Mouse (Mus musculus) CH12.LX (cell line): Measurements from ENCODE around the gene Snx14.

Experiments
- CHD2 ChIP-seq: IDR thresholded peaks from 2 replicates; pipeline ENCODE4 v1.6.1; 2011; ENCODE audit warnings: low read length, improper control_type of control experiment
- CTCF ChIP-seq, 2 experiments: IDR thresholded peaks in 1 of 2; conservative IDR thresholded peaks in 1 of 2; 2 replicates each; pipeline ENCODE4 v1.5.1; 2011 to 2012; ENCODE audit warnings: low read depth in 2 of 2, low read length in 2 of 2, improper control_type of control experiment in 1 of 2, inconsistent platforms in 1 of 2, mild to moderate bottlenecking in 1 of 2, moderate library complexity in 1 of 2
- EP300 ChIP-seq: IDR thresholded peaks from 2 replicates; pipeline ENCODE4 v1.6.1; 2011; ENCODE audit warnings: low read length, improper control_type of control experiment
- NRF1 ChIP-seq: IDR thresholded peaks from 2 replicates; pipeline ENCODE4 v1.6.1; 2014; ENCODE audit warnings: low read depth, mild to moderate bottlenecking, inconsistent platforms, low read length, improper control_type of control experiment, moderate library complexity
- SIN3A ChIP-seq: IDR thresholded peaks from 2 replicates; pipeline ENCODE4 v1.6.1; 2012; ENCODE audit warnings: low read length, improper control_type of control experiment, inconsistent platforms
- TCF12 ChIP-seq: IDR thresholded peaks from 2 replicates; pipeline ENCODE4 v1.6.1; 2014; ENCODE audit warnings: low read depth, mild to moderate bottlenecking, inconsistent platforms, low read length, improper control_type of control experiment
- ZKSCAN1 ChIP-seq: IDR thresholded peaks from 2 replicates; pipeline ENCODE4 v1.6.1; 2012; ENCODE audit warnings: low read depth, inconsistent platforms, low read length, improper control_type of control experiment, borderline replicate concordance

- TF ChIP-seq CTCF (conservative IDR thresholded peaks at IDR 0.05 in 1 of 2, IDR thresholded peaks at IDR 0.05 in 1 of 2; ENCODE audit: low read depth in 2 of 2, low read length in 2 of 2) (no peak), EP300 (no peak), SIN3A (no peak), ZKSCAN1 (no peak), NRF1 (no peak), TCF12 (no peak), CHD2 (no peak)
Measured at GRCm38 (mm10) chr9:88437342-88438236, 1.2 kb downstream of the Snx14 start.
